Mouse (Mus musculus) cerebellum, postnatal 4 days (tissue): Measurements from ENCODE around the gene Tnni3k.

Experiments used
- DNase-seq, 2 experiments: peaks; one replicate each; pipeline ENCODE4 v3.0.0; 2022; ENCODE audit warnings: low spot score in 2 of 2, mixed read lengths in 1 of 2

Tnni3k gene

GRCm38 (mm10) chr3:154949551-154949950, 105.7 kb downstream of the Tnni3k start:
- DNase-seq: no peak

- no peak for DNase-seq
Measured at GRCm38 (mm10) chr3:154945688-154946161, 109.5 kb downstream of the Tnni3k start.

- DNase-seq: no peak
Measured at GRCm38 (mm10) chr3:154927757-154928156, 127.5 kb downstream of the Tnni3k start.

- DNase-seq: no peak
Measured at GRCm38 (mm10) chr3:154924936-154925335, 130.3 kb downstream of the Tnni3k start.

GRCm38 (mm10) chr3:154915566-154915965, 139.6 kb downstream of the Tnni3k start:
- DNase-seq: no peak

GRCm38 (mm10) chr3:154913641-154914040, 141.6 kb downstream of the Tnni3k start:
- peak in 1 of 2 experiments; percentile 1 for DNase-seq

- peak in 1 of 2 experiments; percentile 26 for DNase-seq
Measured at GRCm38 (mm10) chr3:154896737-154897136, 158.5 kb downstream of the Tnni3k start.

- no peak for DNase-seq
Measured at GRCm38 (mm10) chr3:154893225-154893624, 162.0 kb downstream of the Tnni3k start.

- no peak for DNase-seq
Measured at GRCm38 (mm10) chr3:154885452-154885851, 169.8 kb downstream of the Tnni3k start.

- no peak for DNase-seq
Measured at GRCm38 (mm10) chr3:154885048-154885447, 170.2 kb downstream of the Tnni3k start.

GRCm38 (mm10) chr3:154881428-154881986, 173.7 kb downstream of the Tnni3k start:
- DNase-seq: no peak

- peak in 1 of 2 experiments; percentile 5 for DNase-seq
Measured at GRCm38 (mm10) chr3:154880536-154880939, 174.7 kb downstream of the Tnni3k start.

- DNase-seq: no peak
Measured at GRCm38 (mm10) chr3:154880108-154880507, 175.1 kb downstream of the Tnni3k start.

- no peak for DNase-seq
Measured at GRCm38 (mm10) chr3:154879515-154879914, 175.7 kb downstream of the Tnni3k start.

- no peak for DNase-seq
Measured at GRCm38 (mm10) chr3:154879080-154879479, 176.1 kb downstream of the Tnni3k start.

- no peak for DNase-seq
Measured at GRCm38 (mm10) chr3:154868807-154869206, 186.4 kb downstream of the Tnni3k start.

- no peak for DNase-seq
Measured at GRCm38 (mm10) chr3:154861921-154862320, 193.3 kb downstream of the Tnni3k start.

- no peak for DNase-seq
Measured at GRCm38 (mm10) chr3:154859721-154860120, 195.5 kb downstream of the Tnni3k start.

GRCm38 (mm10) chr3:154853257-154853656, 201.9 kb downstream of the Tnni3k start:
- no peak for DNase-seq

GRCm38 (mm10) chr3:154852281-154852680, 202.9 kb downstream of the Tnni3k start:
- no peak for DNase-seq

GRCm38 (mm10) chr3:154842247-154842646, 213.0 kb downstream of the Tnni3k start:
- DNase-seq: no peak

- no peak for DNase-seq
Measured at GRCm38 (mm10) chr3:154841076-154841475, 214.1 kb downstream of the Tnni3k start.

- no peak for DNase-seq
Measured at GRCm38 (mm10) chr3:154837861-154838260, 217.3 kb downstream of the Tnni3k start.

- DNase-seq: no peak
Measured at GRCm38 (mm10) chr3:154836137-154836536, 219.1 kb downstream of the Tnni3k start.
